Mouse (Mus musculus) C2C12 (cell line): ENCODE measurements around the gene E030018B13Rik. TPM values are rescaled to one million over a fixed set of nuclear protein-coding genes. Genes with fewer than 3 reads are reported as not detected.

Source experiments
- H3K27me3 ChIP-seq: one replicate; pipeline ENCODE4 v1.6.1; 2011; ENCODE audit not compliant: control insufficient read depth, insufficient read depth, insufficient read length
- H3K36me3 ChIP-seq: one replicate; pipeline ENCODE4 v1.6.1; 2011; ENCODE audit not compliant: control insufficient read depth, insufficient read depth
- H3K4me3 ChIP-seq: one replicate; pipeline ENCODE4 v1.5.1; 2011; ENCODE audit warnings: mild to moderate bottlenecking, control low read depth; ENCODE audit not compliant: poor library complexity, insufficient read depth, severe bottlenecking
- H3K79me2 ChIP-seq: one replicate; pipeline ENCODE4 v1.6.1; 2011; ENCODE audit not compliant: control insufficient read depth, insufficient read depth
- H3K79me3 ChIP-seq: one replicate; pipeline ENCODE4 v1.6.1; 2011; ENCODE audit warnings: low read depth, control low read depth
- H3ac ChIP-seq: one replicate; pipeline ENCODE3; 2011; ENCODE audit warnings: low read depth; ENCODE audit not compliant: control insufficient read depth, insufficient read length
- CEBPB ChIP-seq: IDR thresholded peaks from one replicate; pipeline ENCODE4 v1.6.1; 2011; ENCODE audit warnings: low read depth, mild to moderate bottlenecking, control low read depth, moderate library complexity
- CTCF ChIP-seq: IDR thresholded peaks from one replicate; pipeline ENCODE4 v1.5.1; 2011; ENCODE audit not compliant: control insufficient read depth, insufficient read depth, insufficient read length
- FOSL1 ChIP-seq: IDR thresholded peaks from one replicate; pipeline ENCODE4 v1.8.0; 2011; ENCODE audit warnings: mild to moderate bottlenecking, low read length; ENCODE audit not compliant: poor library complexity, insufficient read depth, severe bottlenecking
- MAX ChIP-seq: IDR thresholded peaks from one replicate; pipeline ENCODE4 v1.6.1; 2011; ENCODE audit warnings: mild to moderate bottlenecking, control low read depth
- MYOD1 ChIP-seq: IDR thresholded peaks from one replicate; pipeline ENCODE4 v1.6.1; 2011; ENCODE audit warnings: low read depth; ENCODE audit not compliant: control insufficient read depth, insufficient read length
- MYOG ChIP-seq: IDR thresholded peaks from one replicate; pipeline ENCODE4 v1.6.1; 2011; ENCODE audit not compliant: control insufficient read depth, insufficient read length; ENCODE audit errors: extremely low read depth
- USF1 ChIP-seq: IDR thresholded peaks from one replicate; pipeline ENCODE4 v1.6.1; 2011; ENCODE audit warnings: low read depth, mild to moderate bottlenecking, control low read depth, moderate library complexity
- long read RNA-seq, 2 experiments: library from polyadenylated mRNA; unstranded; transcript quantifications; one replicate each; pipeline ENCODE4 v2.0.0; 2019 to 2020
- polyA plus RNA-seq: library from polyadenylated mRNA; unstranded; fragments of >200 nt; fragmentation: generic; extraction: Trizol; gene quantifications from one replicate; pipeline ENCODE4 v1.2.1, GENCODE M21; 2012; ENCODE audit warnings: missing spikeins

The E030018B13Rik gene
- 0.06 TPM for polyA plus RNA-seq
- long read RNA-seq, experiment 1 = 0 reads
- long read RNA-seq, experiment 2 = 0 reads

- H3ac ChIP-seq = no peak within 1 kb of the TSS
- H3K36me3 ChIP-seq = peaks cover 4% of the 10 kb centered on the region
- H3K27me3 ChIP-seq = no peaks in the 10 kb centered on the region
- TF ChIP-seq MAX = no peak
- TF ChIP-seq USF1 = no peak
- no peak for TF ChIP-seq CEBPB
- TF ChIP-seq MYOG = no peak
- TF ChIP-seq FOSL1 = no peak
- no peak for TF ChIP-seq MYOD1
- no peak for TF ChIP-seq CTCF
- peaks cover 100% of the 10 kb centered on the region for H3K79me2 ChIP-seq
- H3K4me3 ChIP-seq = no peak within 1 kb of the TSS
- peaks cover 88% of the 10 kb centered on the region for H3K79me3 ChIP-seq
Measured at GRCm38 (mm10) chr7:63916268-63916907, at the start of gene E030018B13Rik. Gene E030018B13Rik (plus strand): TSS chr7:63916857.

GRCm38 (mm10) chr7:63868356-63868918 lies 48.2 kb upstream of the E030018B13Rik start:
- no peak overlapping the region for H3ac ChIP-seq
- no peaks in the 10 kb centered on the region for H3K36me3 ChIP-seq
- H3K79me2 ChIP-seq = no peaks in the 10 kb centered on the region
- H3K27me3 ChIP-seq = no peaks in the 10 kb centered on the region
- TF ChIP-seq USF1 (no peak), MAX (no peak), MYOG (no peak), CTCF (no peak), MYOD1 (no peak), CEBPB (no peak), FOSL1 (no peak)
- H3K4me3 ChIP-seq = no peak overlapping the region
- H3K79me3 ChIP-seq = no peaks in the 10 kb centered on the region

- TF ChIP-seq USF1 (no peak), MYOG (no peak), CTCF (no peak), FOSL1 (no peak), CEBPB (no peak), MAX (no peak), MYOD1 (no peak)
- Histone ChIP-seq H3K79me2 (no peaks in the 10 kb centered on the region), H3ac (no peak overlapping the region), H3K36me3 (no peaks in the 10 kb centered on the region), H3K79me3 (no peaks in the 10 kb centered on the region), H3K27me3 (no peaks in the 10 kb centered on the region), H3K4me3 (no peak overlapping the region)
Measured at GRCm38 (mm10) chr7:63871698-63872097, 45.0 kb upstream of the E030018B13Rik start.

- H3K79me3 ChIP-seq = no peaks in the 10 kb centered on the region
- no peak overlapping the region for H3ac ChIP-seq
- H3K4me3 ChIP-seq = no peak overlapping the region
- H3K79me2 ChIP-seq = no peaks in the 10 kb centered on the region
- H3K36me3 ChIP-seq = no peaks in the 10 kb centered on the region
- no peaks in the 10 kb centered on the region for H3K27me3 ChIP-seq
- TF ChIP-seq CTCF = no peak
Measured at GRCm38 (mm10) chr7:63873880-63874279, 42.8 kb upstream of the E030018B13Rik start.

GRCm38 (mm10) chr7:63875686-63876085 lies 41.0 kb upstream of the E030018B13Rik start:
- H3K79me3 ChIP-seq = no peaks in the 10 kb centered on the region
- no peaks in the 10 kb centered on the region for H3K36me3 ChIP-seq
- no peaks in the 10 kb centered on the region for H3K27me3 ChIP-seq
- TF ChIP-seq CTCF = no peak
- TF ChIP-seq USF1 = no peak
- no peak overlapping the region for H3ac ChIP-seq
- H3K79me2 ChIP-seq = no peaks in the 10 kb centered on the region
- no peak overlapping the region for H3K4me3 ChIP-seq

- TF ChIP-seq CEBPB (no peak), FOSL1 (no peak), MYOG (no peak)
- H3K36me3 ChIP-seq = no peaks in the 10 kb centered on the region
Measured at GRCm38 (mm10) chr7:63876640-63877039, 40.0 kb upstream of the E030018B13Rik start.

More at GRCm38 (mm10) chr7:63876640-63877039, 40.0 kb upstream of the E030018B13Rik start:
- Histone ChIP-seq H3ac (no peak overlapping the region), H3K79me2 (no peaks in the 10 kb centered on the region), H3K4me3 (no peak overlapping the region), H3K79me3 (no peaks in the 10 kb centered on the region), H3K27me3 (no peaks in the 10 kb centered on the region)
